Mouse (Mus musculus): Measurements from ENCODE around the gene Olfr1086. TPM values are rescaled to one million over a fixed set of nuclear protein-coding genes. Genes with fewer than 3 reads are reported as not detected.
"Not testable (repeated sequence)": the region's sequence is repeated elsewhere in the genome, so short reads cannot be mapped to it uniquely, and the experiment has no call there.

Olfr1086 gene
- polyA plus RNA-seq (2015; fragmentation: Nextera tagmentation; extraction: Ambion mirVana), result not detected in 2 replicates

GRCm38 (mm10) chr2:86679992-86680391 lies at the start of gene Olfr1086:
Gene Olfr1086 (minus strand): TSS chr2:86680092.
- Histone ChIP-seq H3K4me3 (replicated peaks) (no peak within 1 kb of the TSS), H3K27ac (no peak within 1 kb of the TSS), H3K9ac (no peak within 1 kb of the TSS), H3K4me2 (no peak within 1 kb of the TSS), H3K9me3 (no peaks in the 10 kb centered on the region), H3K36me3 (no peaks in the 10 kb centered on the region), H3K27me3 (replicated peaks) (no peaks in the 10 kb centered on the region), H3K4me1 (no peaks in the 10 kb centered on the region)
- 69% methylated on average over 2 of the region's 2 CpGs for WGBS
- no peak for ATAC-seq (ENCODE audit: insufficient read depth, low FRiP score, low read depth)

- no peak for ATAC-seq (ENCODE audit: insufficient read depth, low FRiP score, low read depth)
Measured at GRCm38 (mm10) chr2:86698295-86698694, 18.4 kb upstream of the Olfr1086 start, which contains the start of gene Olfr1087. Gene Olfr1087 (minus strand): TSS chr2:86698395.

GRCm38 (mm10) chr2:86661919-86662318 lies 18.0 kb downstream of the Olfr1086 start, which contains the start of gene Olfr1085:
Gene Olfr1085 (minus strand): TSS chr2:86662019.
- H3K27me3 ChIP-seq (replicated peaks), result no peaks in the 10 kb centered on the region
- 18% methylated on average over 1 of the region's 1 CpGs for WGBS
- H3K4me1 ChIP-seq, result no peaks in the 10 kb centered on the region
- no peaks in the 10 kb centered on the region for H3K9me3 ChIP-seq
- no peak within 1 kb of the TSS for H3K4me2 ChIP-seq
- no peak within 1 kb of the TSS for H3K9ac ChIP-seq
- H3K4me3 ChIP-seq (replicated peaks), result no peak within 1 kb of the TSS
- no peak for ATAC-seq (ENCODE audit: insufficient read depth, low FRiP score, low read depth)
- no peaks in the 10 kb centered on the region for H3K36me3 ChIP-seq
- no peak within 1 kb of the TSS for H3K27ac ChIP-seq

More at GRCm38 (mm10) chr2:86698295-86698694, 18.4 kb upstream of the Olfr1086 start, which contains the start of gene Olfr1087:
- Histone ChIP-seq H3K4me3 (replicated peaks) (no peak within 1 kb of the TSS), H3K27me3 (replicated peaks) (no peaks in the 10 kb centered on the region), H3K9ac (no peak within 1 kb of the TSS), H3K27ac (no peak within 1 kb of the TSS), H3K9me3 (no peaks in the 10 kb centered on the region), H3K36me3 (no peaks in the 10 kb centered on the region), H3K4me2 (no peak within 1 kb of the TSS), H3K4me1 (no peaks in the 10 kb centered on the region)

- H3K27me3 ChIP-seq (replicated peaks); H3K36me3 ChIP-seq; H3K4me1 ChIP-seq; H3K27ac ChIP-seq; ATAC-seq (ENCODE audit: insufficient read depth, low FRiP score, low read depth); H3K9me3 ChIP-seq; H3K4me2 ChIP-seq; H3K4me3 ChIP-seq (replicated peaks); H3K9ac ChIP-seq: not testable (repeated sequence)
- WGBS, result 78% methylated on average over 1 of the region's 1 CpGs
Measured at GRCm38 (mm10) chr2:86639625-86640024, 40.3 kb downstream of the Olfr1086 start, which contains the start of gene Olfr1084. Gene Olfr1084 (minus strand): TSS chr2:86639725.

Other genes starting within 250 kb of the Olfr1086 start
- gene Olfr1065, start 229.5 kb downstream of the Olfr1086 start, polyA plus RNA-seq (2015; fragmentation: Nextera tagmentation; extraction: Ambion mirVana), result not detected in 2 replicates
- gene Olfr1066, start 223.8 kb downstream of the Olfr1086 start, polyA plus RNA-seq (2015; fragmentation: Nextera tagmentation; extraction: Ambion mirVana), result not detected in 2 replicates
- not detected in 2 replicates for gene Olfr228, start 192.7 kb downstream of the Olfr1086 start, polyA plus RNA-seq (2015; fragmentation: Nextera tagmentation; extraction: Ambion mirVana)
- gene Olfr1076, start 171.6 kb downstream of the Olfr1086 start, polyA plus RNA-seq (2015; fragmentation: Nextera tagmentation; extraction: Ambion mirVana), result not detected in 2 replicates
- not detected in 2 replicates for gene Olfr1079, start 137.6 kb downstream of the Olfr1086 start, polyA plus RNA-seq (2015; fragmentation: Nextera tagmentation; extraction: Ambion mirVana)
- gene Olfr1080, start 121.9 kb downstream of the Olfr1086 start, polyA plus RNA-seq (2015; fragmentation: Nextera tagmentation; extraction: Ambion mirVana), result not detected in 2 replicates
- not detected in 2 replicates for gene Olfr1082, start 81.1 kb downstream of the Olfr1086 start, polyA plus RNA-seq (2015; fragmentation: Nextera tagmentation; extraction: Ambion mirVana)
- not detected in 2 replicates for gene Olfr1084, start 40.4 kb downstream of the Olfr1086 start, polyA plus RNA-seq (2015; fragmentation: Nextera tagmentation; extraction: Ambion mirVana)
- not detected in 2 replicates for gene Olfr1085, start 18.1 kb downstream of the Olfr1086 start, polyA plus RNA-seq (2015; fragmentation: Nextera tagmentation; extraction: Ambion mirVana)
- gene Olfr1087, start 18.3 kb upstream of the Olfr1086 start, polyA plus RNA-seq (2015; fragmentation: Nextera tagmentation; extraction: Ambion mirVana), result not detected in 2 replicates
- gene Olfr1089, start 53.6 kb upstream of the Olfr1086 start, polyA plus RNA-seq (2015; fragmentation: Nextera tagmentation; extraction: Ambion mirVana), result not detected in 2 replicates
- not detected in 2 replicates for gene Olfr1090, start 78.9 kb upstream of the Olfr1086 start, polyA plus RNA-seq (2015; fragmentation: Nextera tagmentation; extraction: Ambion mirVana)
- gene Olfr1093, start 102.4 kb upstream of the Olfr1086 start, polyA plus RNA-seq (2015; fragmentation: Nextera tagmentation; extraction: Ambion mirVana), result not detected in 2 replicates
- not detected in 2 replicates for gene Olfr141, start 129.9 kb upstream of the Olfr1086 start, polyA plus RNA-seq (2015; fragmentation: Nextera tagmentation; extraction: Ambion mirVana)
- gene Olfr1094, start 144.6 kb upstream of the Olfr1086 start, polyA plus RNA-seq (2015; fragmentation: Nextera tagmentation; extraction: Ambion mirVana), result not detected in 2 replicates
- not detected in 2 replicates for gene Olfr1095, start 171.6 kb upstream of the Olfr1086 start, polyA plus RNA-seq (2015; fragmentation: Nextera tagmentation; extraction: Ambion mirVana)
- not detected in 2 replicates for gene Gm13723, start 194.7 kb upstream of the Olfr1086 start, polyA plus RNA-seq (2015; fragmentation: Nextera tagmentation; extraction: Ambion mirVana)
- not detected in 2 replicates for gene Olfr1097, start 212.1 kb upstream of the Olfr1086 start, polyA plus RNA-seq (2015; fragmentation: Nextera tagmentation; extraction: Ambion mirVana)
- not detected in 2 replicates for gene Olfr1098, start 244.5 kb upstream of the Olfr1086 start, polyA plus RNA-seq (2015; fragmentation: Nextera tagmentation; extraction: Ambion mirVana)

Data from stomach, embryonic 15.5 days (tissue).